Mouse (Mus musculus): ENCODE results near the gene Fuca1.

GRCm38 (mm10) chr4:135946278-135946658, 25.7 kb downstream of the Fuca1 start, which contains the start of gene Hmgcl:
- TF ChIP-seq CTCF (IDR thresholded peaks at IDR 0.05; ENCODE audit: low read depth) (no peak), EP300 (IDR thresholded peaks at IDR 0.05; ENCODE audit: low read depth) (no peak)
